Mouse (Mus musculus): ENCODE results near the gene Ttc7b.

The Ttc7b gene

DNA sequence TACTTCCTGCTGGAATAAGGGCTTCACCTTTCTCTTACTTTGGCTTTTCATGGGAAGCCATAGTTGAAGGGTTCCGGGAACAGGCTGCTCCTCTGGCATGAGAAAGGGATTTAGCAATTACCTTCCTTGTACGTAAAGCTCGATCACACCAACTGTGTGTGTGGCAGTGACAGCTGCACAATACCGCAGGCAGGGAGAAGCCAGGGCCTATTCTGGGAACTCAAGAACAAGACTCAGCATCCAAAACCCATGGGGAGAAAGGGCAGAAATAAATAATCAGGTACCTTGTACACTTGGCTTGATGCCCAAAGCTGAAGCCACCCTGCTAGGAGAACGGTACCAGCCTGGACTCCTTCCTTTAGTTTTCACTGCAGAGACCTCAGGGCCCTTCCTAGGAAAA is 128.2 kb downstream of the Ttc7b start:
- no peak for DNase-seq (ENCODE audit: extremely low read depth, insufficient read length, low spot score)

DNA sequence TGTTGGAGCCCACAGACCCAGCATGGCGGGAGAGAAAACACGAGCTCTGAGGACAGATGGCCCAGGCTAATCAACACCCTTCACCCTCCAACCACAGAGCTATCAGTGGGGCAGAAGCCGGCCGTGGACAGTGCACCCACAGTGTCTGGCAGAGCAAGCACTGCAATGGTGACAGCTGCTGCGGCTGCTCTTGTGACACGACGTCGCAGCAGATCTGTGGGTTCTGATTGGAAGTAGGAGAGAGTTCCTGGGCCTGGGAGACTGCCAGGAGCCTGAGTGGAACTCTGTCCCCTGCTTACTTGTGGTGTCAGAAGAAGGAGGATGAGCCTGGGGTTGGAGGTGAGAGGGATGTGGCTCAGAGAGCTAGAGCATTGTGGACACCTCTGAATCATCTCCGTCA is 128.7 kb downstream of the Ttc7b start:
- DNase-seq (ENCODE audit: extremely low read depth, insufficient read length, low spot score): no peak

GRCm38 (mm10) chr12:100389878-100390710 is 130.5 kb downstream of the Ttc7b start:
- DNase-seq (ENCODE audit: extremely low read depth, insufficient read length, low spot score): no peak

DNA sequence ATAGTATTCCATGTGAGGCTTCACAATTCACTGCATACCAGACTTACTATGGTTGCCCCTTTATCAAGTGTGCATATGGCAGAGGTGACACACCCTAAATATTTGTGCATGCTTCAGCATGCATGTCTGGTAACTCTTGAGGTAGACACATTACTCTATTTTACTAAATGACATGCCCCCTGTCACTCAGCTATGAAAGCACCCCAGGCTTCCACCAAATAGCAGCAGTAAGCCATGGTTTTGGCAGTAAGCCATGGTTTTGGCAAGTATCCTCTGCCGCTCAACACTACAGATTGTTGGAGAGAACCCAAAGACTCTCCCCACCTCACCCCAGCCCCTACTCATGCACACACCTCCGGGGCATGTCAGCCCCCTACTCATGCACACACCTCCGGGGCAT is 134.4 kb downstream of the Ttc7b start:
- no peak for DNase-seq (ENCODE audit: extremely low read depth, insufficient read length, low spot score)

- DNase-seq (ENCODE audit: extremely low read depth, insufficient read length, low spot score): no peak
Observed at GRCm38 (mm10) chr12:100382526-100382925, 138.1 kb downstream of the Ttc7b start.

- no peak for DNase-seq (ENCODE audit: extremely low read depth, insufficient read length, low spot score)
Observed at GRCm38 (mm10) chr12:100381941-100382340, 138.7 kb downstream of the Ttc7b start.

- no peak for DNase-seq (ENCODE audit: extremely low read depth, insufficient read length, low spot score)
Observed at GRCm38 (mm10) chr12:100380697-100381291, 139.8 kb downstream of the Ttc7b start.

GRCm38 (mm10) chr12:100379833-100380232 is 140.8 kb downstream of the Ttc7b start:
- DNase-seq (ENCODE audit: extremely low read depth, insufficient read length, low spot score): no peak

- DNase-seq (ENCODE audit: extremely low read depth, insufficient read length, low spot score): peak; percentile 42
Observed at GRCm38 (mm10) chr12:100378266-100378665, 142.4 kb downstream of the Ttc7b start.

GRCm38 (mm10) chr12:100377791-100378190 is 142.8 kb downstream of the Ttc7b start:
- no peak for DNase-seq (ENCODE audit: extremely low read depth, insufficient read length, low spot score)

GRCm38 (mm10) chr12:100375801-100376200 is 144.8 kb downstream of the Ttc7b start:
- no peak for DNase-seq (ENCODE audit: extremely low read depth, insufficient read length, low spot score)

DNA sequence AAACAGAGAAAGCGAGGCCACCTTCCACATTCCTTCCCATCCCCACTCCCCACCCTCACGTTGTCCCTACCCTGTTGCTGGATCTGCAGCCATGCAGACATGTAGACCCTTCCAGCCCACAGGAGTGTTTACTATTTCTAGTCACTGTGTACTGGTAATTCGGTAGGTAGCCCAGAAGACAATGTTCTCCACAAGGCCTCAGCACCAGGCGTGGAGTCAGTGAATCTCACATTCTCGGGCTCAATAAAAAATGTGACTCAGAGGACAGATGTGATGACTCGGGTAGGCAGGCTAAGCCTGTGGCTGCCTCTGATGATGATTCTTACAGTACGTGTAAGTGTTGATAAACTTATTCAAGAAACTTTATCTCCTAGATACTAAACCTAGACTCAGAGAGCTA is 147.8 kb downstream of the Ttc7b start:
- peak; percentile 22 for DNase-seq (ENCODE audit: extremely low read depth, insufficient read length, low spot score)

DNA sequence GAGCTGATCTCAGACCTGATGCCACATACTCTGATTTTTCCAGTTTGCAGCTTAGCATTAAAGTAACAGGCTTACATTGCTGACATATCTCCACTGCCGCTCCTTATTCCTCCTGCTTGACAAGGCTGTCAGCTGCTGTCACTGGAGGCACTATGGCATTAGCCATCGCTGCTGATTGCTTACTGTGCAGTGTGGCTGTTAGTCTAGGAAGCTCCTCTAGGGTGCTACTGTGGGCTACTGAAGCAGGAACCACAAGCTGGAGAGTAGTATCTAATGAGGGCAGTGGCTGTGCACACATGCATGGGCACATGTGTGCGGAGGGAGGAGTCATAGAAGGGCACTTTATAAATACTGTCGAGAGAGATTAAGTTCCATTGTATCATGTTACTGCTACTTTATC is 148.6 kb downstream of the Ttc7b start:
- no peak for DNase-seq (ENCODE audit: extremely low read depth, insufficient read length, low spot score)

GRCm38 (mm10) chr12:100369786-100370185 is 150.8 kb downstream of the Ttc7b start:
- peak; percentile 22 for DNase-seq (ENCODE audit: extremely low read depth, insufficient read length, low spot score)

- DNase-seq (ENCODE audit: extremely low read depth, insufficient read length, low spot score): no peak
Observed at GRCm38 (mm10) chr12:100369220-100369619, 151.4 kb downstream of the Ttc7b start.

DNA sequence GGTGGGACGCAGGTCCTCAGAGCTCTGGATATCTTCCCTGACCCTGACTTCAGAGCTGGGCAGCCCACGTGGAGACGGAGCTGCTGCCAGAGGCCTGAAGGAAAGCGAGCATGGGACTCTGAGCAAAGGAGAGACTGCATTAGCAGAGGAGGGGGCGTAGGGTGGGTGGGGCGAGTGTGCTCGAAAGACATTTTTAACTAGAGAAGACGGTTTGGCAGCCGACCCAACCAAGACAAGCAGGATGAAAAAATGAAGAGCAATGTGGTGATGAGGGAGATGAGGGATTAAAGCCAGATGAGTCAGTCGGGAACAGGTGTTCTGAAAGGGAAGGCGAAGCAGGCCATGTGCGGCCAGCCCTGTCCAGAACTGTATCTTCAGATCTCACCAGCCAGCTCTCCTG is 159.3 kb downstream of the Ttc7b start:
- no peak for DNase-seq (ENCODE audit: extremely low read depth, insufficient read length, low spot score)

DNA sequence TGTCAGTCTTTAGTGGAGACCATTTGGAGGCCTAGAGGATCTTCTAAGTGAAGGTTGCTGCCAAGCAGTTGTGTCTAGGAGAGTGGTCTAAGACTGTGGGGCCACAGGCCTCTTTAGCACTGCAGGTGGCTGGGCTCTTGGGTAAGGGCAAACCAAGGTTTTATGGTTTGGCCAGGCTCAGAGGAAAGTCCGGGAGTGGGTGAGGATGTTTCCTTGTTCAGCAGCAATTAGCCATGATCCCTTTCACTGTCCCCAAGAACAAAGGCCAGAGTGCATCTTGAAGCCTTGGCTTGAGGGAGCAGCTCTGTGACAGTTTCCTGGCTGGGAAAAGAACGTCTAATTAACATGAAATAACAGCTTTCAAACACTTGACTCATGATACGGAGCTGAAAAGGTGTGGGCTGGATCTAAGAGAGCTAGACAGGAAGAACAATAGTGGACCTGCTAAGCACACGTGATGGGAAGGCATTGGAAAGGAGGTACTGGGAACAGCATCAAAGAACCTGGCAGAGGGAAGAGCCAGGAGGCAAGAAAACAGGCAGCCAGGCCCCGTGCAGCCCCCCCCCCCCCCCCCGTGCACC is 162.5 kb downstream of the Ttc7b start:
- no peak for DNase-seq (ENCODE audit: extremely low read depth, insufficient read length, low spot score)

DNA sequence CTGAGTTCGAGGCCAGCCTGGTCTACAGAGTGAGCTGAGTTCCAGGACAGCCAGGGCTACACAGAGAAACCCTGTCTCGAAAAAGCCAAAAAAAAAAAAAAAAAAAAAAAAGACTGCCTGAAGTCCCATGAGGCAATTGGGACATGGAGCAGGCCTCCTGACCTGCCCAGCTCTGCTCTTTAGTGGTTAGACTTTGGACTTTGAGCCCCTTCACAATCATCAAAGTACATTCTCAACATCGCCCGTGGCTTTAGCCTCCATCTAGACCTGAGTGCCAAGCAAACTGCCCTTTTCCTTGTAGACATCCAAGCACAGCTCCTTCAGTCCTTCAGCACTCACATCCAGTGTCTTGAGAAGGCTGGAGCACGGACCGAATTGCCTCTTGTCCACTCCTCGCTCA is 164.2 kb downstream of the Ttc7b start:
- DNase-seq (ENCODE audit: extremely low read depth, insufficient read length, low spot score): no peak

DNA sequence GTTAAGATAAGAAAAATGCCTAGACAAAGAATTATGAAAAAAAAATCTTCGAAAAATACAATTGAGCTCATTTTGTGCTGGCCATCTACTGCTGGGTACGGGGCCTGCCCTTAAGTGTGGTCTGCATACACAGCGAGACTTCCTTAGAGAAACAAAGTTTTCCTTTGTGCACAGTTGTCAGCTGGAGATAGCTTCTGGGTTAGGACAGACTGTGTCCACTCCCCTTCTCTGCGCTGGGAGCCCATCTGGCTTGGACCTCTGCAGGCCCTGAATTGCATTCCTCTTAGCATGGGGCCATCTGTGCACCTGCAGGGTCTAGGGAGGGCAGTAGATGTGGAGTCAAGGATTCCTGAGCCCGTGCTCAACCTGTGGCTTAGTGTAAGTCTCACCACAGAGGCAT is 165.1 kb downstream of the Ttc7b start:
- no peak for DNase-seq (ENCODE audit: extremely low read depth, insufficient read length, low spot score)

DNA sequence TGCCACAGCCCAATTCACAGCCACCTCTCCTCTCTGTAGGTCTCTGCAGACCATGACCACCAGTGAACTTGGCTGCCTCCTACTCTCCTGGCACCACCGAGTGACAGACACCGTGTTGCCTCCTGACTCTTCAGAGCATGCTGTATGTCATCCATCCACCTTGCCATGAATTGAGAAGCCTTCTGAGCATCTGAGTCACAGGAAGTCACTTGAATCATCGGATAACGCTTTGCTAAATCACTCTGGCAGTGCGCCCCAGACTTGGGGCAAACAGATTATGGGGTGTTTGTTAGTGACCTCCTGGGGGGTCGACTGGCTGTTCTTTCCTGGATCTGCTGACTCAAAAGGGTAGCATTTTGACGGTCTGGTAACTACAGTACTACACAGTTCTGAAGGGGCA is 166.7 kb downstream of the Ttc7b start:
- DNase-seq (ENCODE audit: extremely low read depth, insufficient read length, low spot score): peak; percentile 29

GRCm38 (mm10) chr12:100353075-100353782 is 167.4 kb downstream of the Ttc7b start:
- no peak for DNase-seq (ENCODE audit: extremely low read depth, insufficient read length, low spot score)
